Mouse (Mus musculus) lung, adult 2 months (tissue): Measurements from ENCODE around the gene Ncoa1. TPM values are rescaled to one million over a fixed set of nuclear protein-coding genes. Genes with fewer than 3 reads are reported as not detected.
A peak's percentile ranks its signal among the peaks of the same experiment; 100 is the strongest.

Source experiments
- DNase-seq: peaks from one replicate; pipeline ENCODE4 v3.0.0; 2022
- H3K4me1 ChIP-seq: fragments of 200-500 bp; 2 replicates; pipeline ENCODE4 v1.6.1; 2011; ENCODE audit warnings: low read length; ENCODE audit not compliant: control insufficient read depth, insufficient read depth
- H3K4me3 ChIP-seq: fragments of 200-500 bp; replicated peaks from 2 replicates; pipeline ENCODE3; 2011; ENCODE audit warnings: low read depth, mild to moderate bottlenecking, control low read depth, low read length; ENCODE audit errors: extremely low read depth
- CTCF ChIP-seq: fragments of 200-500 bp; IDR thresholded peaks from 2 replicates; pipeline ENCODE4 v1.5.1; 2011; ENCODE audit warnings: mild to moderate bottlenecking, low read length, control low read depth; ENCODE audit not compliant: insufficient read depth
- POLR2A ChIP-seq: fragments of 200-500 bp; IDR thresholded peaks from 2 replicates; pipeline ENCODE4 v1.6.1; 2011; ENCODE audit warnings: low read depth, mild to moderate bottlenecking, control low read depth, low read length, borderline replicate concordance; ENCODE audit errors: extremely low read depth
- WGBS: fragments of 180-500 bp; shearing (Covaris S2); methylation state at CpG from one replicate; pipeline ENCODE4 v1.1.7; 2018; 5-methylcytosine and 5-hydroxymethylcytosine counted together
- polyA plus RNA-seq: library from polyadenylated mRNA; depleted of rRNA; stranded (reverse); fragments of >200 nt; gene quantifications from 2 replicates; pipeline ENCODE4 v1.2.3, GENCODE M21; 2012

The Ncoa1 gene
- polyA plus RNA-seq, 1 experiment: 27.8 TPM

- H3K4me3 ChIP-seq: no peak overlapping the region
- DNase-seq: no peak
- WGBS: 72% methylated on average over 3 of the region's 3 CpGs
- TF ChIP-seq POLR2A (no peak), CTCF (no peak)
- H3K4me1 ChIP-seq: no peaks in the 10 kb centered on the region
These were observed 177.7 kb downstream of the Ncoa1 start for GRCm38 (mm10) chr12:4299300-4299699.

DNA sequence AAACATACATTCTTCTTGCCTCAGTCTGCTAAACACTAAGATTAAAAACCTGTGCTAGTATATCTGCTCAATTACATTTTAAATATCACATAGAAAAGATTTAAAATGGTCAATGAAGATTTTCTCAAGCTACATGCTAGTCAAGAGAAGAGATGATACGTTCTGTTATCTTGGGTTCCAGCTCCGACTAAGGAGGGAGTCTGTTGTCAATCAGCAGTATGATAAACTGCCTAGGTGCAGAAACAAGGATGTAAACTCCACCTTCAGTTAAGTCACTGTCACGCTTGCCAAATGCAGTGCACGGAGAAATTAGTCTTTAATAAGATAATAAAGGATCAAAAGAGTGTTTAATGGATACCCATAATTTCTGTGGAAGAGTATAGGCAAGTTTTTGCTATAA lies 178.4 kb downstream of the Ncoa1 start:
- no peak overlapping the region for H3K4me3 ChIP-seq
- 89% methylated on average over 4 of the region's 4 CpGs for WGBS
- H3K4me1 ChIP-seq: no peaks in the 10 kb centered on the region
- TF ChIP-seq POLR2A: no peak
- TF ChIP-seq CTCF: no peak
- DNase-seq: no peak

GRCm38 (mm10) chr12:4295881-4296280 lies 181.1 kb downstream of the Ncoa1 start:
- Histone ChIP-seq H3K4me3 (no peak overlapping the region), H3K4me1 (no peaks in the 10 kb centered on the region)
- TF ChIP-seq POLR2A (no peak), CTCF (no peak)
- 72% methylated on average over 4 of the region's 4 CpGs for WGBS
- DNase-seq: no peak

DNA sequence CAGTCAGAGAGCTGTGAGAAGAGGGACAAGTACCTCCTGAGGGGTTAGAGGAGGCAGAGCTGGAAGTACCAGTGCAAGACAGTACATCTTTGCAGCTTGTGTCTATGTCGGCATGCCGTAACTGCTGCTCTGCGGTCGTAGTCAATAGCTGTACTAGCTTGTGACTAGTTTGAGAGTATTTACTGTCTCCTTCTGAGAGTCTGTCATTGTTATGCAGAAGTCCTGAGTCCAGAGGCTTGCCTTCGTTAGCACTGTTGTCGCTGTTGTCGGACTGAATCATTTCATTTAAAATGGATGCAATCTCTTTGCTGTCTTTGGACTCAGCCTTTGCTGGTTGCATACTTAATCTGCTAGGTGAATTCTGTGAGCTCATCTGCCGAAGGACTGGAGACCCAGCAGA lies 181.7 kb downstream of the Ncoa1 start:
- TF ChIP-seq POLR2A (no peak), CTCF (no peak)
- Histone ChIP-seq H3K4me3 (no peak overlapping the region), H3K4me1 (no peaks in the 10 kb centered on the region)
- 90% methylated on average over 8 of the region's 8 CpGs for WGBS
- no peak for DNase-seq

DNA sequence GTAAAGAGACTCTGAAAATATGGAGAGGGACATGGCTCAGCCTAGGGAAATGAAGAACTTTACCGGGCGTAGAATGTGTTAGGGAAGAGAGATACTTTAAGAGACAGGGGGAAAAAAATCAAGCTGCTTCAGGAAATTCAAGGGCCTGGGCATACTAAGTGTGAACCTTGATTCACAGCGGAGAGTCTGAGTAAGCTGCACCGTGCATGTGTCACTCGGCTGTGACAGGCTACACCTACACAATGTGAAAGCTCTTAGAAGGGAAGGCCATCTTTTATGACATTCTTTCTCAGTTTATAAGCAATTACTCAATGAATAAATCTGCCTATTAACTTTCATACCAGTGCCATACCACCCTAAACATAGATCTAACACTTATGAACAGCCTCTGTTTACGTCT lies 183.2 kb downstream of the Ncoa1 start:
- 91% methylated on average over 6 of the region's 6 CpGs for WGBS
- H3K4me3 ChIP-seq: no peak overlapping the region
- TF ChIP-seq POLR2A (no peak), CTCF (no peak)
- DNase-seq: no peak
- no peaks in the 10 kb centered on the region for H3K4me1 ChIP-seq

DNA sequence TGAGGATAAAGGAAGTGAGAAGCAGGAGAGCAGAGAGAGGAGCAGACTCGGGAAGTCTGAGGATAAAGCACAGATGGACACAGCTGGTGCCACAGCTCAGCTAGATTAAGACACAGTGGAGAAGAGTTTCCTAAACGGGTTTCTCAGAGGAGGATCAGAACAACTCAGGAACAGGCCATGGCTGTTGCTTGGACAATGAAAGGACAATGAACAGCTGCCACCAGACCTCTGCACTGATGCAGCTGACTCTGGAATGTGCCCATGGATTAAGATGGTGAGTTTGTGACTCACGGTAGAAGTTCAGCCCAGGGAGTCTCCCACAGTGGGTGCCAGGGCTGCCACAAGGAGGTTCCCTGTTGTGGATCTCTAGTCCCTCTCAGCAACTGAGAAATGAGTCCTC lies 191.8 kb downstream of the Ncoa1 start:
- Histone ChIP-seq H3K4me1 (no peaks in the 10 kb centered on the region; the same call in 1 of the 2 replicates), H3K4me3 (no peak overlapping the region)
- 31% methylated on average over 3 of the region's 3 CpGs for WGBS
- no peak for DNase-seq
- no peak for TF ChIP-seq POLR2A
- TF ChIP-seq CTCF: no peak

GRCm38 (mm10) chr12:4279878-4280277 lies 197.1 kb downstream of the Ncoa1 start:
- DNase-seq: no peak
- TF ChIP-seq POLR2A: no peak
- no peak for TF ChIP-seq CTCF
- H3K4me1 ChIP-seq: no peaks in the 10 kb centered on the region
- no peak overlapping the region for H3K4me3 ChIP-seq
- WGBS: 91% methylated on average over 3 of the region's 3 CpGs

DNA sequence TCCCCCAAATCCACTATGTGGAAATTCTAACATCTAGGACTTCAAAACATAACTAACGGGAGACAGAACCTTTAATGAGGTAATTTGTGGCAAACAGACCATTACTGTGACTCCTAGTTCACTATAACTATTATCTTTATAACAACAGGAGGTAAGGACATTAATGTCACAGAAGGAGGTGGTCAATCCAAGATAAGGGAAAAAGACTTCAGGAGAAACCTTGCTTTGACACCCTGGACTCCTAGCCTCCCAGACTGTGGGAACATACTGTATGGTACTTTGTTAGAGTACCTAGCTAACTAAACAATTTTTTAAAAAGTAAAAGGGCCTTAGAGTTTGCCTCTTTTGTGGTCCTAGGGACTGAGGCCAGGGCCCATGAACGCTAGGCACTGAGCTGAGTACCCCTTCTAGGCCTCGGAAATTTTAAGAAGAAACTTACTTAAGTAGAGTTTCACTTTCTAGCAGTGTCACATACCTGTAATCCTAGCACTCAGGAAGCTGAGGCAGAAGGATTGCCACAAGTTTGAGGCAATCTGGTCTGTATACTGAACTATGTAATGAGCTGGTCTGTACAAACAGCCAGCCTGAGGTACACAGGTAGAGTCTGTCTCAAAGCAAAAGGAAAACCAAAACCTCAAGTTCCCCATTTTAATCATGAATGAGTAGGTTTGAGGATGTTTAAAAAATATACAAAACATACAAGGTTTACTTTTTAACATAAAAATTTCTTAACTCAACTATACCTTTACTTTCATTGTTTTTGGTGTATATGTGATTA lies 197.8 kb downstream of the Ncoa1 start:
- WGBS: 89% methylated on average over 3 of the region's 3 CpGs
- no peak for TF ChIP-seq CTCF
- TF ChIP-seq POLR2A: no peak
- no peak for DNase-seq
- H3K4me3 ChIP-seq: no peak overlapping the region
- H3K4me1 ChIP-seq: no peaks in the 10 kb centered on the region

DNA sequence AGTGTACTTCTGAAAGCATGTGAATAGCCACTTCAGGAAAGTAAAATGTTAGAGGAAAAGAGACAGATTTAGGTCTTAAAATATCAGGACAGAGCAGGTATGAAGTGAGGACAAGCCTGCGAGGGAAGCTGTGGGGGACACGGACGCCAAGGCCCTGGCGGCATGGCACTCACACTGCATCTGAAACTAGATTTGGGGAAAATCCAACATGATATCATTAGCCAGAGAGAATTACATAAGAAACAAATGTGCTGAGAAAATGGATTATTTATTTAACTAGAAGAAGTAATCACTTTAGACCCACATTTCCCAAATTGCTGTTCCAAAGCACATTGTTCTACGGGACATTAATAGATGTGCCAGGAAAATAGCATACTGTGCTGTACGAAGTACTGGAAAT lies 205.9 kb downstream of the Ncoa1 start:
- Histone ChIP-seq H3K4me3 (no peak overlapping the region), H3K4me1 (no peaks in the 10 kb centered on the region)
- DNase-seq: no peak
- 70% methylated on average over 6 of the region's 6 CpGs for WGBS
- TF ChIP-seq POLR2A (no peak), CTCF (peak; percentile 26; the same call in 1 of the 2 replicates)

DNA sequence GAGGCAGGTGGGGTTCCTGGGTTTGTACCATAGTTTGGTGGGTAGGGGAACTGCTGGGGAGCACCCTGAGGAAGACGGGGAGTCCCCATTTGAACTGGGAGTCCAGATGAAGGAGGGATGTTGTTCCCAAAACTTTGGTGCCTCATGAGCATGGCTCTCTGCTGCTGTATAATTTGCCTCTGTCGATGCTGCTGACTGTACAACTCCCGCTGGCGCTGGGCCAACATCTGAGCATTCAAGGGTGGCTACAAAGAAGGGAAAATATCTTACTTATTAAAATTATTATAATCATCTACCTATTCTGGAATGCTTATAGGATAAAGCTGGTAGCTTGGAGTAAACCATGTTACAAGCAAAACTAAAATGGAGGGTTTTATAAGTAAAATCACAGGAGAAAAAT lies 209.2 kb downstream of the Ncoa1 start:
- no peak for DNase-seq
- TF ChIP-seq POLR2A: no peak
- no peak for TF ChIP-seq CTCF
- 92% methylated on average over 4 of the region's 4 CpGs for WGBS

More for the DNA sequence above, 209.2 kb downstream of the Ncoa1 start:
- no peak overlapping the region for H3K4me3 ChIP-seq
- H3K4me1 ChIP-seq: no peaks in the 10 kb centered on the region
